Mouse (Mus musculus): ENCODE data around the gene Prrg1.
"Not testable (repeated sequence)": the region's sequence is repeated elsewhere in the genome, so short reads cannot be mapped to it uniquely, and the experiment has no call there.

Prrg1 gene

GRCm38 (mm10) chrX:78583202-78584004, at the start of gene Prrg1:
Prrg1 (minus strand) TSS chrX:78583896.
- in situ Hi-C loops (cut with MboI) = no loop called here

DNA sequence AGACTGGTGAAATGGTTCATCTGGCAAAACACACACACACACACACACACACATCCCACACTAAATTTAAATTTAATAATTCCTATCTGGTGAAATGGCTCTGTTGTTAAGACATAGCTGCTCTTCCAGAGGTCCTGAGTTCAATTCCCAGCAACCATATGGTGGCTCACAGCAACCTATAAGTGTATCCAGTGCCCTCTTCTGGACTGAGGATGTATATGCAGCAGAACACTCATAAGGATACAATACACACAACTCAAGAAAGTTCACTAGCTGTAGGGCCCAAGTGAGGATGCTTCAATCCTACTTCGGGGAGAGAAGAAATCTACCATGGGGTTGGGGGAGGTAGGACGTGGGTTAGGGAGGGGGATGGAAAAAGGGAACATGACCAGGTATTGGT, 22.1 kb upstream of the Prrg1 start:
- in situ Hi-C loops (cut with MboI) = no loop called here

DNA sequence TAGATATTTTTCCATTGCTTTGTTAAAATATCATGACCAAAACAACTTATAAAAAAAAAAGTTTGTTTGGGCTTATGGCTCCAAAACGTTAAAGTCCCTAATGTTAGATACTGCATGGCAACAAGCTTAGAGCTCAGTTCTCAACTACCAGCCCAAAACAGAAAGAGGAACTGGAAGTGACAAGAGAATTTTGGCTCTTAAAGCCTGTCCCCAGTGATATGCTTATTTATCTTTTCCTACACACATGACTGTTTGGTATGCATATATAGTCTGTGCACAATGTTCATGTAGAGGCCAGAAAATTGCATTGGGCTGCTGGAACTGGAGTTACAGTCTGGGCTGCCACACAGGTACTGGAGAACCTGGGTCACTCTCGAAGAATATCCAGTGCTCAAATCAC, 9.4 kb upstream of the Prrg1 start:
- in situ Hi-C loops (cut with MboI) = no loop called here

DNA sequence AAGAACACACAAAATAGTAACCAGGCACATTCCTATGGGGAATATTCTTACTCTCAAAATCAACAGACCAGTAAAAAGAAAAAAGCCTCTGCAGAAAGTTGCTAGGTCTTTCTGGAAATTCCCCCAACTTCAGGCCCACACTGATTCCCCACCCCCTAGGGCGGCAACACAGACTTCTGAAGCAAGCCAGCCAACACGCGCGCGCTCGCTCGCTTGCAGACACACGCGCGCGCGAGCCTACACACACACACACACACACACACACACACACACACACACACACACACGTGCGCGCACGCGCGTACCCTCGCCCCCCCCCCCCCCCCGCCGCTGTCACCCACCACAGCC, 868 bp downstream of the Prrg1 start:
- in situ Hi-C loops (cut with MboI) = no loop called here

- in situ Hi-C loops (cut with MboI) = no loop called here
These were observed 20.2 kb downstream of the Prrg1 start for GRCm38 (mm10) chrX:78563451-78563850.

- in situ Hi-C loops (cut with MboI) = no loop called here
These were observed 30.3 kb downstream of the Prrg1 start for GRCm38 (mm10) chrX:78553399-78553798.

DNA sequence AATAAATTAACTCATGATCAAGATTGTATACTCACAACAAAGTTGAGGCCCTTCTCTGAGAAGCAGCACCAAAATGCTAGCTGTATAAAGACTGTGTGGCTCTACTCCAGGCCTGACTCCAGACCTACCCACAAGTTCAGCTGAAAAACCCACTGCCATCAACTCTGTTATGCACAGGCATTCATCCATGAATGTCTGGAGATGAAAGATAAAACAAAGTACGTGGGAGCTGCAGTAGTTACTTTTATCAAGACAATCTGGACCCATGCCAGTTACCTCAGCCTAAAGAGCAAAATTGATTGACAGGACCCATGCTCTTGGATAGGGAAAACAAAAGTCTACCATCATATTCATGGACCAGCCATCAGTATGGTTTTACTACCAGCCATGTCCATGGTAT, 31.0 kb downstream of the Prrg1 start:
- in situ Hi-C loops (cut with MboI) = no loop called here

DNA sequence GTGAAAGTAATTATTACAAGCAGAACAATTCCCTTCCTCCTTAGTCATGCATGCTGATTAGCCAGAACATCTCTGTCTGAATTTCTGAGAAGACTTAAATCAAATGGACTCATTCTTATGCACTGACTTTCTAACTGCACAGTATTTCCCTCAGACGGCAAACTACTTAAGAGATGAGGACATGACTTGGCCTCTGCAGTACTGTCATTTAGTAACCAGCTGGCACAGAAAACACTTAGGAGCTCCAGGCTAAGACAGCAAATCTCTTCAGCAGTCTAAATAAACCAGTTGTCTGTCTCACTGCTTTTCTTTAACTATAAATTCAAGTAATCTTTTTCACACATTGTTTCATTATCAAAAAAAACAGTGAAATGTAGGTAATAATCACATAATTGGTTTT, 36.0 kb downstream of the Prrg1 start:
- in situ Hi-C loops (cut with MboI) = no loop called here

GRCm38 (mm10) chrX:78539734-78540133, 44.0 kb downstream of the Prrg1 start:
- in situ Hi-C loops (cut with MboI) = no loop called here

GRCm38 (mm10) chrX:78538632-78539316, 44.9 kb downstream of the Prrg1 start:
- in situ Hi-C loops (cut with MboI) = no loop called here

- in situ Hi-C loops (cut with MboI) = no loop called here
These were observed 65.4 kb downstream of the Prrg1 start for GRCm38 (mm10) chrX:78518301-78518700.

GRCm38 (mm10) chrX:78482987-78483386, 100.7 kb downstream of the Prrg1 start:
- in situ Hi-C loops (cut with MboI) = no loop called here

GRCm38 (mm10) chrX:78479710-78480109, 104.0 kb downstream of the Prrg1 start:
- in situ Hi-C loops (cut with MboI) = no loop called here

- in situ Hi-C loops (cut with MboI) = no loop called here
These were observed 149.3 kb downstream of the Prrg1 start for GRCm38 (mm10) chrX:78434357-78434756.

- in situ Hi-C loops (cut with MboI) = not testable (repeated sequence)
These were observed 180.3 kb downstream of the Prrg1 start for GRCm38 (mm10) chrX:78403346-78403745.

Data from mature B cell (primary cell).